Comparison of ENCODE assay signal across 19 mouse cellular contexts in genomic region chr3:85417663-85418062, GRCm38 (mm10).
DNase-seq lines count a peak whose midpoint lies in the region; ATAC-seq and TF ChIP-seq lines count a peak whose summit lies in the region.
"Had no signal": no experiment of that assay in that cellular context is flagged by ENCODE, and none has a peak within 500 bp of the region (broad histone marks: within the 10 kb centered on the region; RNA-seq: fewer than 3 reads in every experiment).

No protein-coding gene starts in this region.

- H3K4me3 ChIP-seq in lung, postnatal 0 days (ENCODE audit: low read depth, low read length), result no peak overlapping the region
- H3K4me3 ChIP-seq: embryonic facial prominence, embryonic 13.5 days; forebrain, embryonic 13.5 days; forebrain, embryonic 15.5 days had no signal

- intact Hi-C loops in heart, postnatal 25 days (cut with DNase I), result no loop called here

- no peaks in the 10 kb centered on the region for H3K27me3 ChIP-seq in lung, postnatal 0 days (replicated peaks; ENCODE audit: insufficient read depth, low read length)
- H3K27me3 ChIP-seq: embryonic facial prominence, embryonic 13.5 days; forebrain, embryonic 13.5 days; forebrain, embryonic 15.5 days had no signal

- no peaks in the 10 kb centered on the region for H3K9me3 ChIP-seq in lung, postnatal 0 days (ENCODE audit: low read length)
- H3K9me3 ChIP-seq: embryonic facial prominence, embryonic 13.5 days; forebrain, embryonic 13.5 days; forebrain, embryonic 15.5 days had no signal

- peak; percentile 53; the same call in 1 of the 2 replicates for ATAC-seq in lung, postnatal 0 days
- ATAC-seq: forebrain, embryonic 13.5 days; forebrain, embryonic 15.5 days; forebrain, postnatal 0 days had no signal

- no peak overlapping the region for H3K4me2 ChIP-seq in lung, postnatal 0 days (replicated peaks; ENCODE audit: low read depth, low read length)
- H3K4me2 ChIP-seq: embryonic facial prominence, embryonic 13.5 days; forebrain, embryonic 13.5 days; forebrain, embryonic 15.5 days had no signal

- 36% methylated on average over 4 of the region's 4 CpGs for WGBS in lung, postnatal 0 days

- TF ChIP-seq CTCF in lung, postnatal 0 days (IDR thresholded peaks at IDR 0.05), result no peak

- DNase-seq in heart, adult 11 months, result peak; percentile 2
- no peak for DNase-seq in heart, postnatal 25 days (ENCODE audit: low spot score)
- peak; percentile 72 for DNase-seq in lung, postnatal 0 days (ENCODE audit: low spot score)
- DNase-seq in lung, postnatal 14 days, result no peak
- peak; percentile 24 for DNase-seq in lung, postnatal 36 days
- no peak for DNase-seq in lung, adult 18-20 months
- DNase-seq in cerebellum, adult 9-10 months, result no peak
- DNase-seq: adrenal gland, adult 2 months; adrenal gland, postnatal 10 days; adrenal gland, postnatal 25 days; cerebellum, adult 11 months; cerebellum, adult 18-20 months; cerebellum, adult 8-10 months; cerebellum, postnatal 10 days; cerebellum, postnatal 25 days; forebrain, postnatal 0 days had no signal

- no peaks in the 10 kb centered on the region for H3K36me3 ChIP-seq in lung, postnatal 0 days (ENCODE audit: insufficient read depth, low read length)
- H3K36me3 ChIP-seq: embryonic facial prominence, embryonic 13.5 days; forebrain, embryonic 15.5 days had no signal

- no peak overlapping the region for H3K27ac ChIP-seq in lung, postnatal 0 days (ENCODE audit: low read length)
- H3K27ac ChIP-seq: embryonic facial prominence, embryonic 13.5 days; forebrain, embryonic 13.5 days; forebrain, embryonic 15.5 days had no signal

- no peaks in the 10 kb centered on the region for H3K4me1 ChIP-seq in lung, postnatal 0 days (ENCODE audit: insufficient read depth, low read depth, low read length)
- H3K4me1 ChIP-seq: embryonic facial prominence, embryonic 13.5 days; forebrain, embryonic 13.5 days; forebrain, embryonic 15.5 days had no signal

- TF ChIP-seq EP300 in lung, postnatal 0 days (IDR thresholded peaks at IDR 0.05), result peak; percentile 85

- no peak overlapping the region for H3K9ac ChIP-seq in lung, postnatal 0 days (replicated peaks; ENCODE audit: low read depth)
- H3K9ac ChIP-seq: embryonic facial prominence, embryonic 13.5 days; forebrain, embryonic 13.5 days; forebrain, embryonic 15.5 days; forebrain, postnatal 0 days had no signal

Comparison
In these comparisons a context has a peak if more than half of its experiments do, and no peak if none do; other contexts are left out.
1. DNase-seq: peak in heart, adult 11 months (single experiment), lung, postnatal 0 days (single experiment) and lung, postnatal 36 days (single experiment); none in heart, postnatal 25 days (single experiment), lung, postnatal 14 days (single experiment), lung, adult 18-20 months (0 of 2) and cerebellum, adult 9-10 months (single experiment).